Mouse (Mus musculus): ENCODE data around the gene Scaf1. TPM values are rescaled to one million over a fixed set of nuclear protein-coding genes. Genes with fewer than 3 reads are reported as not detected.
A peak's percentile ranks its signal among the peaks of the same experiment; 100 is the strongest.

The Scaf1 gene
- polyA plus RNA-seq, 1 experiment: 147 TPM

DNA sequence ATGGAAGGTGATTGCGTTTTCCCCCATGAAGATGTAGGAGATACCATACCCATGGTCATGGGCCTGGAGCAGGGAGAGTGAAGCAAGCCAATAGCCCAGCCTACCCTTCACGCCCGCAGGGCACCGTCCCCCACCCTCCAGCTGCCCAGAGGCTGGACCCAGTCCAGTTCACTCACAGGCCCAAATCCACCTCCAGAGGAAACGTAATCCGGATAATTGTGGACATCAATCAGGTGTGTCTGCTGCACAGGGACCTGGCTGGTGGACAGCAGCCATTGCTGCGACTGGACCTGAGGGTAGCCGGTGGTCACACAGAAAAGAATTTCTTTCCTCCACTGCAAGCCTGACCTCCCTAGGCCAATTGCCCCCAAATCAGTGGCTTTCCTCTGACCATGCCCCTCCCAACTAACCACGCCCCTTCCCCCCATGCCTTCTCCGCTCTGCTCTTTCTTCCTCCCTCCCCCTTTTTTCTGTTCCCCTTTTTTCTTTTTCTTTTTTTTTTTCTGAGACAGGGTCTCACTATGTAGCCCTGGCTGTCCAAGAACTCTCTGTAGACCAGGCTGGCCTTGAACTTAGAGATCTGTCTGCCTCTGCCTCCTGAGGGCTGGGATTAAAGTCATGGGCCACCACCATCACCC is 56.2 kb downstream of the Scaf1 start:
- TF ChIP-seq POLR2A (IDR thresholded peaks at IDR 0.05; ENCODE audit: borderline replicate concordance, extremely low read depth, insufficient read depth, insufficient read length, poor library complexity, severe bottlenecking): no peak
- no peak for DNase-seq (ENCODE audit: low read depth)

DNA sequence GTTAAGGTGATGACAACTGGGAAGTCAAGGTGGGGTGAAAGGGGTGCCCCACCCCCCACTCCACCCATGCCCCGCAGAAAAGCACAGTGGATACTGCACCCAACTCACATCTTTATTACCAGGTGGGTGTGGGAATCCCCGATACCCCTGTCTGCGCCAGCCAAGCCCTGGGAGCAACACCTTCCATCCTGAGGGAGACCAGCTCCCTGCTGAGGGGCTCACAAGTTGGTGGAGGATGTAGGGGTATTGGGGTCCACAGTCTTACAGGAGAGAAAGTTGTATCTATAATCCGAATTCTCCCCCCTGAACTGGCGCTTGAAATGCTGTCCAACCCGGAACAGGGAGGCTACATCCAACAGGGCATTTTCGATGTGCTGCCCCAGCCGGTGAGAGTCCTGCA is 56.9 kb downstream of the Scaf1 start:
- DNase-seq (ENCODE audit: low read depth): no peak
- TF ChIP-seq CTCF (IDR thresholded peaks at IDR 0.05; ENCODE audit: borderline replicate concordance, extremely low read depth, insufficient read depth, insufficient read length) (no peak), POLR2A (IDR thresholded peaks at IDR 0.05; ENCODE audit: borderline replicate concordance, extremely low read depth, insufficient read depth, insufficient read length, poor library complexity, severe bottlenecking) (no peak)

DNA sequence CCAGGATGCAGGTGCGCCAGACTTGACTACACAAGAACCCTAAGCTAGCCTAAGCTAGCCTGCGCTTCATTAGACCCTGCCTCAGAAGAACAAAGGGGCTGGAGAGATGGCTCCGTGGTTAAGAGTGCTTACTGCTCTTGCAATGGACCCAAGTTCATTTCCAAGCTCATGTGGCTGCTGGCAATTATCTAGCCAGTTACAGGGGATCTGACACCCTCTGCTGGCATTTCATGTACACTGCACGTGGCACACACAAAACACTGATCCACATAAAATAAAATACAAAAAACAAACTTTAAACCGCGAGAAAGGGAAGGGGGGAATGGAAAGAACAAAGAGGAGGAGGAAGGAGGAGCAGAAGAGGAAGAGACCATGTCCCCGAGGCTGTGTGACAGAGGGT is 58.0 kb downstream of the Scaf1 start:
- peak; percentile 72 for DNase-seq (ENCODE audit: low read depth)
- TF ChIP-seq CTCF (IDR thresholded peaks at IDR 0.05; ENCODE audit: borderline replicate concordance, extremely low read depth, insufficient read depth, insufficient read length) (peak; percentile 61; the same call in 1 of the 2 replicates), POLR2A (IDR thresholded peaks at IDR 0.05; ENCODE audit: borderline replicate concordance, extremely low read depth, insufficient read depth, insufficient read length, poor library complexity, severe bottlenecking) (no peak)

DNA sequence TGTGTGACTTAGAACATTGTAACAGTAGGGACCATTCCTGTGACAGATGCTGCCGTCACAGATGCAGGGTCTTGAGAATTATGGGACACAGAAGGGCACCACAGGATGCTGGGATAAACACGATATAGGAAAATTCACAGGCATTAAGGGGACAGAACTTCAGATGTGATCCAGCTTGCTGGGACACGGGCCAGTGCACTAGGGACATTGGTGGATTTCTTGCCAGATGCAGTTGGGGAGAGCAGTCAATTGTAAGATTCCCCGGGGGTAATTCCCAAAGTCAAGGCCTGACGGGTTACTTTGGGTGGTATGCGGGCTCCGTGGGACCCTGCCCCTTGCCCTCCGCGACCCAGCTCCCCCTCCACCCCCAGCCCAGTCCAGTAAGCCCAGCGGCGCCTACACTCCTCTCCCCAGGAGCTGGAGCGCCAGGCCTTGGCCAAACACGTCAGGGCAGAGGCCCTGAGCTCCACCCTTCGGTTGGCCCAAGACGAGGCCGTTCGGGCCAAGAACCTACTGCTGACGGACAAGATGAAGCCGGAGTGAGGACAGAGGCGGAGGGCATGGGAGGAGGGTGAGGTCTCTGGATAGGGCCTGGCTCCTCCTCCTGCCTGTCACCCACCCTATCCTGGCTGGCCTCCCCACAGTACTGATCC is 58.9 kb downstream of the Scaf1 start:
- no peak for TF ChIP-seq POLR2A (IDR thresholded peaks at IDR 0.05; ENCODE audit: borderline replicate concordance, extremely low read depth, insufficient read depth, insufficient read length, poor library complexity, severe bottlenecking)
- no peak for TF ChIP-seq CTCF (IDR thresholded peaks at IDR 0.05; ENCODE audit: borderline replicate concordance, extremely low read depth, insufficient read depth, insufficient read length)
- DNase-seq (ENCODE audit: low read depth): no peak

DNA sequence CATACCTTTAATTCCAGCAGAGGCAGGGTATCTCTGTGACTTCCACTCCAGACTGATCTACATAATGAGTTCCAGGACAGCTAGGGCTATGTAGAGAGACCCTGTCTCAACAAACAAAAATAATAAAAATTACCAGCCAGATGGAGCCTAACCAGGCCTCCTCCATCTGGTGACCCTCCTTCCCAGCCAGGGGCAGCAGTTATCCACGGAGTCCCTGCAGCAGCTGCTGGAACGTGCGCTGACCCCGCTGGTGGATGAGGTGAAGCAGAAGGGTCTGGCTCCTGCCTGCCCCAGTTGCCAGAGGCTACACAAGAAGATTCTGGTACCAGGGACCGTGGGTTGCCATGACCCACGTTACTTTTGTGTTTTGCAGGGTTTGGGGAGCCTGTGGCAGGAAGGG is 59.9 kb downstream of the Scaf1 start:
- TF ChIP-seq POLR2A (IDR thresholded peaks at IDR 0.05; ENCODE audit: borderline replicate concordance, extremely low read depth, insufficient read depth, insufficient read length, poor library complexity, severe bottlenecking): no peak
- TF ChIP-seq CTCF (IDR thresholded peaks at IDR 0.05; ENCODE audit: borderline replicate concordance, extremely low read depth, insufficient read depth, insufficient read length): no peak
- no peak for DNase-seq (ENCODE audit: low read depth)

DNA sequence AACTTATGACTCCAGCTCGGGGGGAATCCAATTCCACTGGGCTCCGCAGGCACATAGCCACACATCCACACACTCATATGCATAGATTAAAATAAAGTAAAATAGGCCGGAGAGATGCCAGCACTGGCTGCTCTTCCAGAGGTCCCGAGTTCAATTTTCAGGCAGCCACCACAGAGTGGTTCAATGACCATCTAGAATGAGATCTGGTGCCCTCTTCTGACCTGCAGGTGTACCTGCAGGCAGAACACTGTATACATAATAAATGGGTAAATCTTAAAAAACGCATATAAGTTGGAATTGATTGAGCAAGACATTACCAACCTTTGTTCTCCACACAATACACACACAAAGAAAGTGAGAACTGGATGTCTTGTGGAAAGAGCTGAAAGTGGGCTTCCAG is 60.5 kb downstream of the Scaf1 start:
- DNase-seq (ENCODE audit: low read depth): peak; percentile 45
- peak; percentile 47; the same call in 1 of the 2 replicates for TF ChIP-seq CTCF (IDR thresholded peaks at IDR 0.05; ENCODE audit: borderline replicate concordance, extremely low read depth, insufficient read depth, insufficient read length)
- TF ChIP-seq POLR2A (IDR thresholded peaks at IDR 0.05; ENCODE audit: borderline replicate concordance, extremely low read depth, insufficient read depth, insufficient read length, poor library complexity, severe bottlenecking): no peak

DNA sequence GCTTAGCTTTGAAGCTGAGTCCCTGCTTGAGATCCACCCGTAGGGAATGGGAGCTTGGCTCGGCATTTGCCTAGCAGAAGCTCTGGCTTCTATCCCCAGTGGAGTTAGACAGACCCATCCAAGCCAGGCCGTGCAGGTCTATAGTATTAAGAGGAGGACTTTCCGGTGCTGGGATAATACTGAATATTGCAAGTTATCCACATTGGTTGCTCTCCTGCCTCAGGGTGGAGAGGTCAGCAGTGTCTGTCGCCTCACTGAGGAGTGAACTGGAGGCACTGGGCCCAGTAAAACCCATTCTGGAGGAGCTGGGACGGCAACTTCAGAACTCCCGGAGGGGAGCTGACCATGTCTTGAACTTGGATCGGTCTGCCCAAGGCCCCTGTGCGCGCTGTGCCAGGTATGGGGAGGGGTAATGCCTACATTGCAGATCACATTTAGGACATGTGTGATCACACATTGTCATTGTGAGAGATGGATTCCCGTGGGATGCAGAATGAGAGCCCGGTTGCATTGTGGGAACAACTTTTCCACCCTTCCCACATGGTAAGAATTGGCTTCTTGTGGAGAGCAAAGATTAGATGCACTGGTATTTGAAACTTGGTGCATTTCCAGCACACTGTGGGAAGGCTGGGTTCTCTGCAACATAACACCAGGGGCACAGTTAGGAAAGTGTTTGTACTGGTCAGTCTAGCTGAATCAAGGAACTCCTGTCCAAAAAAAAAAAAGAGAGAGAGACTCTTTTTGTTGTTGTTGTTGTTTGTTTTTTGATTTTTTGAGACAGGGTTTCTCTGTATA is 61.9 kb downstream of the Scaf1 start:
- no peak for DNase-seq (ENCODE audit: low read depth)
- TF ChIP-seq CTCF (IDR thresholded peaks at IDR 0.05; ENCODE audit: borderline replicate concordance, extremely low read depth, insufficient read depth, insufficient read length) (no peak), POLR2A (IDR thresholded peaks at IDR 0.05; ENCODE audit: borderline replicate concordance, extremely low read depth, insufficient read depth, insufficient read length, poor library complexity, severe bottlenecking) (no peak)

DNA sequence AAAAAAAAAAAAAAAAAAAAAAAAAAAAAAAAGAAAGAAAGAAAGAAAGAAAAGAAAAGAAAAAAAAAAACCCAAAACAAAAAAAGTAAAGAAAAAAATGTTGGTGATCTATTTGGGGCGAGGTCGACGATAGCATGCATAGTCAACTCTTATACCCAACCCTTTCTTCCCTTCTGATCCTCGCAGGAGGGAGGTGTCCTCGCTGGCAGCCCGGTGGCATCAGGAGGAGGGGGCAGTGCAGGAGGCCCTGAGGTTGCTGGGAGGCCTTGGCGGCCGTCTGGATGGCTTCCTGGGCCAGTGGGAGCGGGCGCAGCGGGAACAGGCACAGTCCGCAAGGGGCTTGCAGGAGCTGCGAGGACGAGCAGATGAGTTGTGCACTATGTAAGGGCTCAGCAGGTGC is 62.6 kb downstream of the Scaf1 start:
- DNase-seq (ENCODE audit: low read depth): no peak
- TF ChIP-seq CTCF (IDR thresholded peaks at IDR 0.05; ENCODE audit: borderline replicate concordance, extremely low read depth, insufficient read depth, insufficient read length) (no peak), POLR2A (IDR thresholded peaks at IDR 0.05; ENCODE audit: borderline replicate concordance, extremely low read depth, insufficient read depth, insufficient read length, poor library complexity, severe bottlenecking) (no peak)

Other genes starting within 250 kb of the Scaf1 start
- 73.9 and 96.1 TPM in 2 replicates for gene Nup62, start 200.3 kb downstream of the Scaf1 start, polyA plus RNA-seq (2012; rRNA removed)
- gene Il4i1, start 200.0 kb downstream of the Scaf1 start, polyA plus RNA-seq (2012; rRNA removed): 0.42 and 0.59 TPM in 2 replicates
- gene Atf5, start 199.7 kb downstream of the Scaf1 start, polyA plus RNA-seq (2012; rRNA removed): 24.8 and 36.4 TPM in 2 replicates
- gene Akt1s1, start 167.4 kb downstream of the Scaf1 start, polyA plus RNA-seq (2012; rRNA removed): 141 and 160 TPM in 2 replicates
- gene Tbc1d17, start 167.3 kb downstream of the Scaf1 start, polyA plus RNA-seq (2012; rRNA removed): 96.8 and 124 TPM in 2 replicates
- gene Pnkp, start 159.2 kb downstream of the Scaf1 start, polyA plus RNA-seq (2012; rRNA removed): 33.1 and 42.3 TPM in 2 replicates
- 927 and 1,026 TPM in 2 replicates for gene Ptov1, start 146.6 kb downstream of the Scaf1 start, polyA plus RNA-seq (2012; rRNA removed)
- gene Med25, start 123.7 kb downstream of the Scaf1 start, polyA plus RNA-seq (2012; rRNA removed): 205 and 206 TPM in 2 replicates
- gene Fuz, start 120.3 kb downstream of the Scaf1 start, polyA plus RNA-seq (2012; rRNA removed): 29.7 and 47.4 TPM in 2 replicates
- gene Ap2a1, start 86.9 kb downstream of the Scaf1 start, polyA plus RNA-seq (2012; rRNA removed): 165 and 185 TPM in 2 replicates
- 0.04 and 0.05 TPM in 2 replicates for gene Tsks, start 73.2 kb downstream of the Scaf1 start, polyA plus RNA-seq (2012; rRNA removed)
- gene Cpt1c, start 41.5 kb downstream of the Scaf1 start, polyA plus RNA-seq (2012; rRNA removed): 102 and 135 TPM in 2 replicates
- 824 and 992 TPM in 2 replicates for gene Prmt1, start 29.8 kb downstream of the Scaf1 start, polyA plus RNA-seq (2012; rRNA removed)
- gene Irf3, start 18.7 kb downstream of the Scaf1 start, polyA plus RNA-seq (2012; rRNA removed): 84.4 and 130 TPM in 2 replicates
- 20.5 and 33.9 TPM in 2 replicates for gene Bcl2l12, start 17.7 kb downstream of the Scaf1 start, polyA plus RNA-seq (2012; rRNA removed)
- 18.2 and 20.7 TPM in 2 replicates for gene Rras, start 1.6 kb upstream of the Scaf1 start, polyA plus RNA-seq (2012; rRNA removed)
- gene Prr12, start 36.5 kb upstream of the Scaf1 start, polyA plus RNA-seq (2012; rRNA removed): 10.5 and 39.1 TPM in 2 replicates
- gene Nosip, start 46.1 kb upstream of the Scaf1 start, polyA plus RNA-seq (2012; rRNA removed): 81.9 and 84.1 TPM in 2 replicates
- 25.0 and 30.6 TPM in 2 replicates for gene Prrg2, start 46.3 kb upstream of the Scaf1 start, polyA plus RNA-seq (2012; rRNA removed)
- gene Rcn3, start 75.9 kb upstream of the Scaf1 start, polyA plus RNA-seq (2012; rRNA removed): 68.2 and 101 TPM in 2 replicates
- 11.7 and 17.3 TPM in 2 replicates for gene Fcgrt, start 87.5 kb upstream of the Scaf1 start, polyA plus RNA-seq (2012; rRNA removed)
- gene Rps11, start 108.1 kb upstream of the Scaf1 start, polyA plus RNA-seq (2012; rRNA removed): 421 and 634 TPM in 2 replicates
- gene Rpl13a, start 112.4 kb upstream of the Scaf1 start, polyA plus RNA-seq (2012; rRNA removed): 2,550 and 2,843 TPM in 2 replicates
- 0.30 and 0.31 TPM in 2 replicates for gene Gm45713, start 119.9 kb upstream of the Scaf1 start, polyA plus RNA-seq (2012; rRNA removed)
- gene Flt3l, start 120.1 kb upstream of the Scaf1 start, polyA plus RNA-seq (2012; rRNA removed): 6.2 and 9.0 TPM in 2 replicates
- gene Pih1d1, start 137.9 kb upstream of the Scaf1 start, polyA plus RNA-seq (2012; rRNA removed): 130 and 151 TPM in 2 replicates
- 26.4 and 34.2 TPM in 2 replicates for gene Aldh16a1, start 138.2 kb upstream of the Scaf1 start, polyA plus RNA-seq (2012; rRNA removed)
- gene Slc17a7, start 147.6 kb upstream of the Scaf1 start, polyA plus RNA-seq (2012; rRNA removed): 6.7 and 25.8 TPM in 2 replicates
- 0.04 and 0.12 TPM in 2 replicates for gene Gfy, start 163.2 kb upstream of the Scaf1 start, polyA plus RNA-seq (2012; rRNA removed)
- gene Pth2, start 164.6 kb upstream of the Scaf1 start, polyA plus RNA-seq (2012; rRNA removed): 0.25 and 0.30 TPM in 2 replicates
- 0.70 and 1.1 TPM in 2 replicates for gene Ccdc155, start 188.5 kb upstream of the Scaf1 start, polyA plus RNA-seq (2012; rRNA removed)
- 1.4 and 2.1 TPM in 2 replicates for gene Dkkl1, start 195.8 kb upstream of the Scaf1 start, polyA plus RNA-seq (2012; rRNA removed)
- 184 and 312 TPM in 2 replicates for gene Tead2, start 199.4 kb upstream of the Scaf1 start, polyA plus RNA-seq (2012; rRNA removed)
- gene Cd37, start 222.8 kb upstream of the Scaf1 start, polyA plus RNA-seq (2012; rRNA removed): 1.4 and 1.5 TPM in 2 replicates
- 0.70 and 0.86 TPM in 2 replicates for gene Slc6a16, start 224.7 kb upstream of the Scaf1 start, polyA plus RNA-seq (2012; rRNA removed)